Mouse (Mus musculus) cortical plate, adult 2 months (tissue): ENCODE results near the gene Usp12.

ENCODE experiments used
- CTCF ChIP-seq: fragments of 200-500 bp; IDR thresholded peaks from 2 replicates; pipeline ENCODE4 v1.5.1; 2011; ENCODE audit warnings: mild to moderate bottlenecking, control low read depth, low read length; ENCODE audit not compliant: insufficient read depth; ENCODE audit errors: extremely low read depth
- POLR2A ChIP-seq: fragments of 200-500 bp; IDR thresholded peaks from 2 replicates; pipeline ENCODE4 v1.6.1; 2011; ENCODE audit warnings: mild to moderate bottlenecking, low read length, control low read depth; ENCODE audit not compliant: insufficient read depth; ENCODE audit errors: extremely low read depth

DNA sequence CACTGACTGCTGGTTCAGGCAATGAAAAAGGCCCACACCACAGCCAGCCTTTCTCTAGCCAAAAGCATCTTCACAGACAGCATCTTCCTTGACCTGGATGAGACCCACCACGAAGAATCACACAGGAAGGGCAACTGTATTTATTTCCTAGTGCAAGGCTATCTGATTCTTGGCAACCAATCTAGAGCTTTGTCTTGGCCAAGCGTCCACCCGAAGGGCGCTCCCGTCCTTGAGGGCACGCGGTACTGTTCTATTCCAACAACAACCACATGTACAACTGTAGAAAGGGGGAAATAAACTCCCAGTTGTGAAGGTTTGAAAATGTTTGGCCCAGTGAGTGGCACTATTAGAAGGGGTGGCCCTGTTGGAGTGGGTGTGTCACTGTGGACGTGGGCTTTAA is 41.6 kb downstream of the Usp12 start:
- TF ChIP-seq POLR2A (no peak), CTCF (no peak)
